Mouse (Mus musculus) liver, postnatal 0 days (tissue): ENCODE results near the gene Fam155a.

Source experiments
- CTCF ChIP-seq: sonication (generic); IDR thresholded peaks from 2 replicates; pipeline ENCODE4 v1.5.1; 2016; ENCODE audit warnings: antibody characterized with exemption, low read depth
- EP300 ChIP-seq: IDR thresholded peaks from 2 replicates; pipeline ENCODE4 v1.6.1; 2016; ENCODE audit warnings: antibody characterized with exemption, low read depth, mild to moderate bottlenecking

DNA sequence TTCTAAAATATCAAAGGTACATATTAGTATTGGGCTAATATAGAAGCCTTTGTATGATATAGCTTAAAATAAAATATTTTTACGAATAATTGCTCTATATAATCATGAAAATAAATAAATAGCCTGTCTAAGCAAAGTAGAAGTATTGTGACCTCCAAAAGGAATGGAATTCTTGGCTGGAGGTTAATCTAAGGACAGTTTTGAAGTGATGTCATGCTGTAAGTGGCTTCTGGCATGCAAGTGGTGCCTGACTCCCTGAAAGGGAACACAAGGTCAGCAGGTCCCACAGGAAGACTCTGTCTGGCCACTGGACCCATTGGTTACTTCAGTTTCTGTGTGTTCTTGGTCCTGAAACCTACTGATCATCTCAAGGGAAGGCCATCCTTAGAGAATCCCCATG, 117.3 kb downstream of the Fam155a start:
- TF ChIP-seq CTCF = no peak
- TF ChIP-seq EP300 = no peak
